Mouse (Mus musculus) spleen, adult 2 months (tissue): ENCODE data around the gene Fam117a. TPM values are rescaled to one million over a fixed set of nuclear protein-coding genes. Genes with fewer than 3 reads are reported as not detected.

Source experiments
- DNase-seq, 2 experiments: peaks; one replicate each; pipeline versions ENCODE4 v3.0.0 to v3.0.0-alpha.2; 2012 to 2021; ENCODE audit warnings: low spot score in 2 of 2, low read depth in 1 of 2
- H3K27ac ChIP-seq: fragments of 200-500 bp; 2 replicates; pipeline ENCODE4 v1.5.1; 2012; ENCODE audit warnings: low read length, inconsistent platforms; ENCODE audit not compliant: insufficient read depth
- H3K27me3 ChIP-seq: fragments of 200-500 bp; 2 replicates; pipeline ENCODE4 v1.6.1; 2012; ENCODE audit warnings: mild to moderate bottlenecking, moderate library complexity, low read length, inconsistent platforms; ENCODE audit not compliant: control insufficient read depth, insufficient read depth
- H3K36me3 ChIP-seq: fragments of 200-500 bp; 2 replicates; pipeline ENCODE4 v1.6.1; 2012; ENCODE audit warnings: mild to moderate bottlenecking, low read length, inconsistent platforms; ENCODE audit not compliant: control insufficient read depth, insufficient read depth
- H3K4me1 ChIP-seq: fragments of 200-500 bp; 2 replicates; pipeline ENCODE4 v1.6.1; 2011; ENCODE audit warnings: inconsistent platforms; ENCODE audit not compliant: control insufficient read depth, insufficient read depth, insufficient read length
- H3K4me3 ChIP-seq: fragments of 200-500 bp; 2 replicates; pipeline ENCODE4 v1.5.1; 2011; ENCODE audit warnings: mild to moderate bottlenecking, inconsistent platforms; ENCODE audit not compliant: insufficient read depth, insufficient read length; ENCODE audit errors: extremely low read depth
- POLR2A ChIP-seq: fragments of 200-500 bp; IDR thresholded peaks from 2 replicates; pipeline ENCODE4 v1.6.1; 2011; ENCODE audit warnings: low read depth, low read length, inconsistent platforms
- WGBS: fragments of 180-500 bp; shearing (Covaris S2); methylation state at CpG from one replicate; pipeline ENCODE4 v1.1.7; 2018; 5-methylcytosine and 5-hydroxymethylcytosine counted together
- polyA plus RNA-seq: library from polyadenylated mRNA; depleted of rRNA; stranded (reverse); fragments of >200 nt; gene quantifications from 2 replicates; pipeline ENCODE4 v1.2.3, GENCODE M21; 2012; rRNA removed

The Fam117a gene
- polyA plus RNA-seq, 1 experiment = 123 TPM

- TF ChIP-seq POLR2A = no peak
- Histone ChIP-seq H3K4me1 (0 out of 2 replicates have a peak, but pooled peaks cover 2% of the 10 kb centered on the region), H3K36me3 (no peaks in the 10 kb centered on the region; the same call in 1 of the 2 replicates), H3K27me3 (no peaks in the 10 kb centered on the region), H3K4me3 (no peak overlapping the region), H3K27ac (no peak overlapping the region)
- 81% methylated on average over 2 of the region's 2 CpGs for WGBS
- no peak for DNase-seq
Observed at GRCm38 (mm10) chr11:95431344-95431743, 94.5 kb downstream of the Fam117a start.

Other genes starting within 250 kb of the Fam117a start
- gene Dlx3, start 216.9 kb upstream of the Fam117a start, polyA plus RNA-seq = not detected in 2 replicates
- not detected in 2 replicates for gene Dlx4, start 190.8 kb upstream of the Fam117a start, polyA plus RNA-seq
- 0.40 and 0.44 TPM in 2 replicates for gene Tac4, start 75.5 kb upstream of the Fam117a start, polyA plus RNA-seq
- gene Kat7, start 26.8 kb upstream of the Fam117a start, polyA plus RNA-seq = 25.2 and 29.4 TPM in 2 replicates
- 40.9 and 44.9 TPM in 2 replicates for gene Slc35b1, start 47.7 kb downstream of the Fam117a start, polyA plus RNA-seq
- gene Spop, start 77.1 kb downstream of the Fam117a start, polyA plus RNA-seq = 31.0 and 31.4 TPM in 2 replicates
- gene Nxph3, start 177.6 kb downstream of the Fam117a start, polyA plus RNA-seq = 0.27 and 0.54 TPM in 2 replicates